Mouse (Mus musculus): Measurements from ENCODE around the gene Ralgds.

The Ralgds gene

DNA sequence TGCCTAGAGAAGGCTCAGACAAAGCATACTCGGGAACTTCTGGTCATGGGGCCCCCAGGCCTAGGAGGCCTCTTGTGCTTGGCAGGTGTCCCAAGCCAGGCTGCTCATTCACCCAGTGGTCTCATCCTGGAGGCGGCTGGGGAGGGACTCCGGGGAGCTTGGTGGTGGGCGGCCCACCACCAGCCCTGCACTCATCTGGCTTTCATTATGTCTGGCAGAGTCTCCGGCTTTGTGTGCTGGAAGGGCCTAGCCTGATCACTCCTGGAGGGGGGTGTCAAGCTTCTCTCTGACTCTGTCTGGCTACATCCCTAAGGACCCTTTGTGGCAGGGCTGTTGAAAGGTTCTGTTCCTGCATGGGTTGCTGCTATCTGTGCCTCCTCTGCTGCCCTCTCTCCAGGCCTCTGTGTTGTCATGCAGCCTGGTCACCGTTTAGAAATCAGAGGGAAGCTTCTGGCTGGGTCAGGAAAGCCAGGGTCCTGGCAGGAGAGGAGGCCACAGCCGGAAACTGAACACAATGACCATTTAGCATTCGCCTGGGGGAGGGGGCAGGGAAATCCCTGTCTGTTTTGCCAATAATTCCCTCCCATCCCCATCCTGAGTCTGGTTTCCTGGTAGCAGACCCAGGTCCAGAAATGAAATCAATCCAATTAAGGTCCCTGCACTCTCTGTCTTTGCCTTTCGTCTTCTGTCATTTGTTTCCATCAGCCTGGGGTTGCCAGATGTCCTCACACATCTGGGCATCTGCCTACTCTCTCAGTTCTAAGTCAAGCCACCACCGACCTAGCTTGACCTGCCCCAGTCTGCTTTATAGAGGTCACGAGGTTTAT, 21.7 kb downstream of the Ralgds start:
- peak; percentile 60 to 62 for DNase-seq

DNA sequence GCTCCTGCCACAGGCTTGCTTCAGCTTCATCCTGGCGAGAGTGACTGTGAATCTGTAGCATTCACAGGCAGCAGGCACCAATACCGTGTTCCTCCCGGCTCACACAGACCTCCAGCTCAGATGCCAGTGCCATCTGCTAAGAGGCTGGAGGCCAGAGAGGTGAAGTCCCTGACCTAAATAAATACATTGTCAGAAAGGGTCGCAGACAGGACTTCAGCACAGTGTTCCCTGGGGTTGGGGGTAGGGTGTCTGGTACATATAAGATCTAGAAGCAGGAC, 22.3 kb downstream of the Ralgds start:
- no peak for DNase-seq

GRCm38 (mm10) chr2:28535650-28536049, 22.7 kb downstream of the Ralgds start:
- no peak for DNase-seq

- DNase-seq: peak in 1 of 2 experiments; percentile 64
Measured at GRCm38 (mm10) chr2:28536166-28536565, 23.2 kb downstream of the Ralgds start.

- DNase-seq: no peak
Measured at GRCm38 (mm10) chr2:28536766-28537633, 24.1 kb downstream of the Ralgds start.

DNA sequence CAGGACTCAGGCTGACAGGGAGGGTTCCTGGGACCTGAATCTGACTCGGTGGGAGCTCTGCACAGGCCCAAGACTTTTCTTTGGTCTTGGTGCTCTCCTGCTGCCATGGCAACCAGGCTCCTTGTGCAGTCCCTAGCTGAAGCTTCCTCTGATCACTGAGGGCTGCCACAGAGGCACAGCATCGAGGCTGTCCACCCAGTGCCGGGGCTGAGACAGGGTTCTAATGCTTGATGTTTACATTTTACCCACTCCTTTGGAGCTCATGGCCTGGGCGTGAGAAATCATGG, 24.7 kb downstream of the Ralgds start:
- no peak for DNase-seq

- DNase-seq: no peak
Measured at GRCm38 (mm10) chr2:28537995-28538816, 25.3 kb downstream of the Ralgds start.

DNA sequence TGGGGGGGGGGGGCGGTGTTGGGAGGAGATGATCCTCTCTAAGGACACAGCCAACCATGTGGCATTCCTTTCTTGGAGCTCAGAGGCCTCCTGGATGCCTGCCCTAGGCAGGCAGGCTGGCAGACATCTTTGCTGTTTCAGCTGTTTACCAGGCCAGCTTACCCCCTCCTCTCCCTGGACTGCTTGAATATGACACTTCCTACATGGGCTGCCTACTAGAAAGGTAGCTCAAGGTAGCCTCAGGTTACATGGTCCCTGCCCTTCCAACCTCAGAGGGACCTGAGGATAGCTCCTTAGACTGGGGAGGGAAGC, 25.8 kb downstream of the Ralgds start:
- no peak for DNase-seq

GRCm38 (mm10) chr2:28539206-28539605, 26.3 kb downstream of the Ralgds start:
- peak; percentile 64 to 72 for DNase-seq

GRCm38 (mm10) chr2:28539949-28540348, 27.0 kb downstream of the Ralgds start:
- peak; percentile 56 to 68 for DNase-seq

GRCm38 (mm10) chr2:28540587-28541227, 27.8 kb downstream of the Ralgds start:
- no peak for DNase-seq

DNA sequence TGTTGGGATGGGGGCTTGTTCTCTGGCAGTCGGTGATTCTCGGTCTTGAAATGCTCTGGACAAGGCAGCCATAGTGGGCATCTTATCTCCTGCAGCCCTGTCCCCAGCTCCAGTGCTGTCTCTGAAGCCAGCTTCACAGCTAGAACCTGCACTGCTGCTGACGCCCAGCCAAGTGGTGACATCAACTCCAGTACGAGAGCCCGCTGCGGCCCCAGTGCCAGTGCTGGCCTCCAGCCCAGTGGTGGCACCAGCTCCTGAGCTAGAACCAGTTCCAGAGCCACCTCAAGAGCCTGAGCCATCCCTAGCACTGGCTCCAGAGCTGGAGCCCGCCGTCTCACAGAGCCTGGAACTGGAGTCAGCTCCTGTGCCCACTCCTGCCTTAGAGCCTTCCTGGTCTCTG, 31.0 kb downstream of the Ralgds start:
- no peak for DNase-seq

DNA sequence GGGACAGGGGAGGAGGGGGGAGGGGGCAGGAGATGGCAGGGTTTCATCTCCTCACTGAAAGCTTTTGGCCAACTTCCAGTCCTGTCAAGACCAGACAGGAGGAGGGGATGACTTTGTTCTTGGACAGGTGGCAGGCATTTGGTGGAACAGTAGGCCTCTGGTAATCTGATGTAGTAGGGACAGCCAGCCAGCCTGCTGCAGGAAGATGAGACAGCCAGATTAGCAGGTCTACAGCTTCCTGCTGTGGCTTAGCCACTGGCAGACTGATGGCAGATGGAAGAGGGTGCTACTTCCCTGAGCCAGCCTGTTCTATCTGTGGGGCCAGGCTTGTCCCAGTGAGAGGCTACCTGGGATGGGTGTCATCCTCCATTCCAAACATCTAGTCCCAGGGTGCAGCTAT, 33.1 kb downstream of the Ralgds start:
- DNase-seq: no peak

- no peak for DNase-seq
Measured at GRCm38 (mm10) chr2:28546560-28546959, 33.6 kb downstream of the Ralgds start.

- DNase-seq: peak; percentile 83 to 85
Measured at GRCm38 (mm10) chr2:28547237-28548172, 34.6 kb downstream of the Ralgds start.

- no peak for DNase-seq
Measured at GRCm38 (mm10) chr2:28549157-28549556, 36.2 kb downstream of the Ralgds start.

DNA sequence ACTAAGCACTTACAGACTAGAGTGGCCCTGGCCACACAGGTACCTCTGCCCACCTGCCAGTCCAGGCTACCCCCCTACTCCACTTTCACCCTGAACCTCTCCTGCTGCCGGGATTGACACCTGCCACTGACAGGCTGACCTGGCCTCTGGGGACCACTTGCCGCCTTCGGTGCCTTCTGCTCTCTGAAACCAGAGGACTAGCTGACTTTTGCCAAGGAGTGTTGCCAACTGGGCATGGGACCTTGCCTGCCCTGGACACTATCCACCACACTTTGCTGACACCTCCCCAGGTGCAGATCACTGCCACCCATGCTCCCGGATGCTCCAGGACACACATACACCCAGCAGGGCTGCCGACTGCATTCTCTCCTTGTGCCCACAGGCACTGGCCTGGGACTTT, 39.4 kb downstream of the Ralgds start:
- DNase-seq: no peak

DNA sequence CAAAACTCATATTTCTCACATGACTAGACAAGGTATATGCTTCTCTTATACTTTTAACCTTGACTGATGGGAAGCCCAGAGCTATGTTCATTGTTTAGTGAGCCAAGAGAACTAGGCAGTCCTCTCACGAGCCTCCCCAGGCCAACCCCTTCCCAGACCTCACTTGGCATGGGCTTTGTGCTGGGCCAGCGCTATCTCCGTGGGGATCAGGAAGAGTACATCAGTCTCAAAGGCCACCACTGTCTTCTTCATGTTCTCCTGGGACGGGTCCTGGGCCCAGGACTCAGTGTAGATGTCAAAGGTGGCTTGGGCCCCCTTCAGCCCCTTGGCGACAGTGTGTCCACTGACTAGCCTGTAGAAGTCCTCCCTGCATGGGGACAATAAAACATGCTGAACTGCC, 44.5 kb downstream of the Ralgds start:
- no peak for DNase-seq

DNA sequence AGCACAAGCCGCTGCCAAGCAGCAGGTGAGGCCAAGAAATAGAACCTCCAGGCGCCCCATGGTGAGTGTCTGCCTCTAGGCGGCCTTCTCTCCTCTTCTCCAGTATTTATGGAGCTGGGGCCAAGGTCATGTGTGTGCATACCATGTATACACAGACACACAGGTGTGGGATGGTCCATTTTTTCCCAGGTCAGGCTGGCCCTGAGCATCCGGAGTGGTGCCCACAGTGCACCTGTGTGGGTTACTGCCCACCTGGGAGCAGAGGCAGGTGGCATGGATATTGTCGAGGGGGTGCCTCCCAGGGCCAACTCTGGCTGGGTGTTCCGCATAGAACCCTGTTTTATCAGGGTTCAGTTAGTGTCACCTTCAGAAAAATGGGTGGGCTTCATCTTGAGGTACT, 50.4 kb downstream of the Ralgds start, which contains the start of gene Cel:
TSS of gene Cel (minus strand) at position 101 of the 400 bp plus-strand sequence.
- no peak for DNase-seq

DNA sequence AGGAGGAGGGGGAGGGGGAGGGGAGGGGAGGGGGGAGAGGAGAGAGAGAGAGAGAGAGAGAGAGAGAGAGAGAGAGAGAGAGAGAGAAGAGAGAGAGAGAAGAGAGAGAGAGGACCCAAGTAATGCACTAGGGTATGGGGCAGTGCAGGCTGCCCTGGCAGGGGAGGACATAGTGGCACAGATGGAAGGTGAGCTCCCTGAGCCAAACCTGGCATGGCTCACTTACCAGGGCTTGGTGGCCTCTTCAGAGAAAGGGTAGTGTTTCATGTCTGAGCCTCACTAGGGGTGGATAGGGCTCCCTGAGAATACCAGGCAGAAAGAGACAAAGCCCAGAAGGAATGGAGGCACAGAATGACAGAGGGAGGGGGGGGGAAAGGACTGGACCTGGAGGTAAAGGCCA, 50.9 kb downstream of the Ralgds start:
- DNase-seq: no peak

DNA sequence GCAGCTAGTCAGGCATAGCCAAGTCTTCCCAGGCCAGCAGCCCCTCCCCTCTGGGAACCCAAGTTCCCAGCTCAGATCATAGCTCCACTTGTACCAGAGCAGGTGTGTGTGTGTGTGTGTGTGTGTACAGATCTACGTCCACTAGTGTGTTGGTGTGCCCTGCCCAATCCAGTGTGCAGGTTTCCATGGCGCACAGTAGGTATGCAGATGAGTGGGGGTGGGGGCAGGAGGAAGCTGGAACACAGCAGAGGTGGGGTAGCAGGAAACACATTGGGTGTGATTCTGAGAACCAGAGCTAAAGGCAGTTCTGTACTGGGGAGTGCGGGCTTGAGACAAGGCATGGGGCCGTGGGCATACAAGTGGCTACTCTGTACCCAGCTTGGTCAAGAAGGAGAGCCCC, 51.5 kb downstream of the Ralgds start:
- DNase-seq: no peak

DNA sequence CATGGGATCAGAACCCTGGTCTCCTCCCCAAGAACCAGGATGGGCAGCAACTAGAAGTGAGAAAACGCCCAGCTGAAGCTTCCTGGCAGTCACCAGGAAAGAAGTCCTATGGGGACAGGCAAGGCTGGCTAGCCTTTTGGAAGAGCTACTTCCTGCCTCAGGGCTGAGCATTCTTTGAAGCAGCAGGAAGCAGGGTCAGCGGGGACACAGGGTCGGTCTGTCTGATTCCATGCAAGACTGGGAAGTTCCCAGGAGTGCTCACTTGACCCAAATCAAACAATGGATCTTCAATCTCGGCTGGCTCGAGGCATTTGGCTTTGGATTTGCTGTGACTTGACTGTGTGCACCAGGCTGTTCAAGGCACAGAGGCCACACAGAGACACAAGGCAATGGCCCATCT, 53.6 kb downstream of the Ralgds start:
- no peak for DNase-seq
